Mouse (Mus musculus) lung, postnatal 0 days (tissue): ENCODE data around the gene Zfp784. TPM values are rescaled to one million over a fixed set of nuclear protein-coding genes. Genes with fewer than 3 reads are reported as not detected.

ENCODE experiments used
- ATAC-seq: fragments of 200-750 bp; cut with Nextera tagmentation; 2 replicates; pipeline ENCODE4 v1.8.0; 2017; ENCODE audit warnings: moderate library complexity
- DNase-seq: peaks from one replicate; pipeline ENCODE4 v3.0.0-alpha.2; 2016; ENCODE audit warnings: low spot score
- H3K27ac ChIP-seq: fragments of 300-500 bp; sonication (generic); 2 replicates; pipeline ENCODE4 v1.5.1; 2014; ENCODE audit warnings: antibody characterized with exemption, mild to moderate bottlenecking, low read length, mixed read lengths
- H3K27me3 ChIP-seq: fragments of 300-500 bp; sonication (generic); replicated peaks from 2 replicates; pipeline ENCODE4 v1.6.1; 2014; ENCODE audit warnings: low read length, mixed read lengths; ENCODE audit not compliant: insufficient read depth
- H3K36me3 ChIP-seq: fragments of 300-500 bp; sonication (generic); 2 replicates; pipeline ENCODE4 v1.6.1; 2014; ENCODE audit warnings: low read length, mixed read lengths; ENCODE audit not compliant: insufficient read depth
- H3K4me1 ChIP-seq: fragments of 300-500 bp; sonication (generic); 2 replicates; pipeline ENCODE4 v1.6.1; 2014; ENCODE audit warnings: antibody characterized with exemption, low read depth, low read length, mixed read lengths; ENCODE audit not compliant: insufficient read depth
- H3K4me2 ChIP-seq: fragments of 300-500 bp; sonication (generic); replicated peaks from 2 replicates; pipeline ENCODE4 v1.6.1; 2014; ENCODE audit warnings: low read depth, mild to moderate bottlenecking, low read length, moderate library complexity, mixed read lengths
- H3K4me3 ChIP-seq: fragments of 300-500 bp; sonication (generic); 2 replicates; pipeline ENCODE4 v1.5.1; 2014; ENCODE audit warnings: low read depth, low read length
- H3K9ac ChIP-seq: fragments of 300-500 bp; sonication (generic); replicated peaks from 2 replicates; pipeline ENCODE4 v1.6.1; 2014; ENCODE audit warnings: low read depth, mild to moderate bottlenecking
- H3K9me3 ChIP-seq: fragments of 300-500 bp; sonication (generic); 2 replicates; pipeline ENCODE4 v1.6.1; 2016; ENCODE audit warnings: low read length, mixed read lengths
- CTCF ChIP-seq: IDR thresholded peaks from 2 replicates; pipeline ENCODE4 v1.5.1; 2016; ENCODE audit warnings: antibody characterized with exemption, mild to moderate bottlenecking
- EP300 ChIP-seq: IDR thresholded peaks from 2 replicates; pipeline ENCODE4 v1.6.1; 2016; ENCODE audit warnings: antibody characterized with exemption, mild to moderate bottlenecking, control low read depth
- WGBS: fragments of 180-500 bp; shearing (Covaris S2); extraction: QIAGEN DNeasy Blood & Tissue Kit; methylation state at CpG from one replicate; pipeline ENCODE4 v1.1.7; 2014; 5-methylcytosine and 5-hydroxymethylcytosine counted together
- polyA plus RNA-seq: library from polyadenylated mRNA; unstranded; fragments of >200 nt; fragmentation: Nextera tagmentation; extraction: Ambion mirVana; gene quantifications from 2 replicates; pipeline ENCODE4 v1.2.1, GENCODE M21; 2015

Gene Zfp784
- polyA plus RNA-seq, 1 experiment from 2014 or later: 7.7 TPM

DNA sequence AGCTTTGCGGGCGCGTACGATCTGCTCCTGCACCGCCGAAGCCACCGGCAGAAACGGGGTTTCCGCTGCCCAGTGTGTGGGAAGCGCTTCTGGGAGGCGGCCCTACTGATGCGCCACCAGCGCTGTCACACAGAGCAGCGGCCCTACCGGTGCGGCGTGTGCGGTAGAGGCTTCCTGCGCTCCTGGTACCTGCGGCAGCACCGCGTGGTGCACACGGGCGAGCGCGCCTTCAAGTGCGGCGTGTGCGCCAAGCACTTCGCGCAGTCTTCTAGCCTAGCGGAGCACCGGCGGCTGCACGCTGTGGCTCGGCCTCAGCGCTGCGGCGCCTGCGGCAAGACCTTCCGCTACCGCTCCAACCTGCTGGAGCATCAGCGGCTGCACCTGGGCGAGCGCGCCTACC, 6.8 kb downstream of the Zfp784 start:
- Histone ChIP-seq H3K36me3 (peaks cover 51% of the 10 kb centered on the region), H3K27ac (no peak overlapping the region), H3K9me3 (peaks cover 25% of the 10 kb centered on the region), H3K27me3 (no peaks in the 10 kb centered on the region), H3K4me3 (no peak overlapping the region), H3K4me2 (no peak overlapping the region), H3K4me1 (no peaks in the 10 kb centered on the region), H3K9ac (no peak overlapping the region)
- TF ChIP-seq CTCF (no peak), EP300 (no peak)
- 86% methylated on average over 41 of the region's 46 CpGs for WGBS
- no peak for ATAC-seq
- no peak for DNase-seq

GRCm38 (mm10) chr7:5030554-5031275, 7.5 kb downstream of the Zfp784 start:
- H3K4me3 ChIP-seq: no peak overlapping the region
- H3K4me2 ChIP-seq: no peak overlapping the region
- no peak overlapping the region for H3K9ac ChIP-seq

DNA sequence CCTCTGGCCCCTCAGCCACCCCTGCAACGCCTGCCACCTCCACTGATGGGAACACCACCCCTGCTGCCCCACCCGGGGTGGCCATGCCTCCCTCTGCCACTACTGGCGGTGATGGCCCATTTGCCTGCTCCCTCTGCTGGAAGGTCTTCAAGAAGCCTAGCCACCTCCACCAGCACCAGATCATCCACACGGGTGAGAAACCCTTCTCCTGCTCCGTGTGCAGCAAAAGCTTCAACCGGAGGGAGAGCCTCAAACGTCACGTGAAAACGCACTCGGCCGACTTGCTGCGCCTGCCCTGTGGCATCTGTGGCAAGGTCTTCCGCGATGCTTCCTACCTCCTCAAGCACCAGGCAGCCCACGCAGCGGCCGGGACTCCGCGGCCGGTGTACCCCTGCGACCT, 8.3 kb downstream of the Zfp784 start:
- peaks cover 53% of the 10 kb centered on the region for H3K36me3 ChIP-seq
- 95% methylated on average over 21 of the region's 21 CpGs for WGBS

More at GRCm38 (mm10) chr7:5030554-5031275, 7.5 kb downstream of the Zfp784 start:
- H3K27ac ChIP-seq: no peak overlapping the region
- H3K9me3 ChIP-seq: peaks cover 25% of the 10 kb centered on the region
- DNase-seq (no peak), ATAC-seq (peak; percentile 7; the same call in 1 of the 2 replicates)
- no peaks in the 10 kb centered on the region for H3K27me3 ChIP-seq
- no peaks in the 10 kb centered on the region for H3K4me1 ChIP-seq
- TF ChIP-seq EP300: no peak
- TF ChIP-seq CTCF: no peak
- peaks cover 53% of the 10 kb centered on the region for H3K36me3 ChIP-seq
- 90% methylated on average over 62 of the region's 63 CpGs for WGBS

GRCm38 (mm10) chr7:5029543-5029942, 8.7 kb downstream of the Zfp784 start:
- ATAC-seq: no peak
- peaks cover 50% of the 10 kb centered on the region for H3K36me3 ChIP-seq
- TF ChIP-seq CTCF: no peak
- TF ChIP-seq EP300: no peak
- H3K9me3 ChIP-seq: peaks cover 25% of the 10 kb centered on the region
- no peaks in the 10 kb centered on the region for H3K27me3 ChIP-seq
- no peaks in the 10 kb centered on the region for H3K4me1 ChIP-seq
- no peak overlapping the region for H3K27ac ChIP-seq
- WGBS: 95% methylated on average over 22 of the region's 22 CpGs
- H3K4me3 ChIP-seq: no peak overlapping the region
- no peak overlapping the region for H3K4me2 ChIP-seq
- no peak overlapping the region for H3K9ac ChIP-seq
- DNase-seq: no peak

More for the DNA sequence above, 8.3 kb downstream of the Zfp784 start:
- Histone ChIP-seq H3K4me3 (no peak overlapping the region), H3K4me1 (no peaks in the 10 kb centered on the region), H3K9ac (no peak overlapping the region), H3K4me2 (no peak overlapping the region), H3K9me3 (peaks cover 25% of the 10 kb centered on the region), H3K27ac (no peak overlapping the region), H3K27me3 (no peaks in the 10 kb centered on the region)
- TF ChIP-seq CTCF: no peak
- TF ChIP-seq EP300: no peak
- no peak for DNase-seq
- no peak for ATAC-seq

- Histone ChIP-seq H3K4me1 (0 out of 2 replicates have a peak, but pooled peaks cover 4% of the 10 kb centered on the region), H3K4me2 (peak overlapping the region; percentile 73), H3K36me3 (no peaks in the 10 kb centered on the region), H3K27ac (peak overlapping the region; percentile 98), H3K4me3 (peak overlapping the region; percentile 84), H3K9me3 (no peaks in the 10 kb centered on the region), H3K27me3 (no peaks in the 10 kb centered on the region), H3K9ac (peak overlapping the region; percentile 96)
- no peak for TF ChIP-seq CTCF
- TF ChIP-seq EP300: no peak
- ATAC-seq (no peak), DNase-seq (no peak)
- 43% methylated on average over 5 of the region's 5 CpGs for WGBS
Measured at GRCm38 (mm10) chr7:5021197-5021596, 17.0 kb downstream of the Zfp784 start.

- Histone ChIP-seq H3K9me3 (no peaks in the 10 kb centered on the region), H3K27me3 (no peaks in the 10 kb centered on the region), H3K36me3 (no peaks in the 10 kb centered on the region), H3K4me3 (peak overlapping the region; percentile 84), H3K4me1 (0 out of 2 replicates have a peak, but pooled peaks cover 4% of the 10 kb centered on the region), H3K27ac (peak overlapping the region; percentile 98), H3K4me2 (peak overlapping the region; percentile 73), H3K9ac (peak overlapping the region; percentile 96)
- TF ChIP-seq CTCF (no peak), EP300 (no peak)
- 0% methylated on average over 8 of the region's 15 CpGs for WGBS
- DNase-seq: no peak
- peak; percentile 2; the same call in 1 of the 2 replicates for ATAC-seq
Measured at GRCm38 (mm10) chr7:5020685-5021084, 17.6 kb downstream of the Zfp784 start.
